Mouse (Mus musculus): ENCODE measurements around the gene Pipox. TPM values are rescaled to one million over a fixed set of nuclear protein-coding genes. Genes with fewer than 3 reads are reported as not detected.
A peak's percentile ranks its signal among the peaks of the same experiment; 100 is the strongest.

Gene Pipox
- total RNA-seq, 2 experiments from 2014 or later, result not detected

GRCm38 (mm10) chr11:77925836-77926657, 32.2 kb upstream of the Pipox start:
- no peak for TF ChIP-seq CTCF (IDR thresholded peaks at IDR 0.05)
- H3K4me3 ChIP-seq, result no peak overlapping the region
- H3K27ac ChIP-seq, result no peak overlapping the region
- DNase-seq, result no peak
- intact Hi-C loops (cut with DNase I), result no loop called here

GRCm38 (mm10) chr11:77923285-77923684, 29.4 kb upstream of the Pipox start:
- DNase-seq, result no peak
- Histone ChIP-seq H3K27ac (no peak overlapping the region), H3K4me3 (no peak overlapping the region)
- intact Hi-C loops (cut with DNase I), result no loop called here
- TF ChIP-seq CTCF (IDR thresholded peaks at IDR 0.05), result no peak

GRCm38 (mm10) chr11:77917166-77917565, 23.3 kb upstream of the Pipox start:
- H3K4me3 ChIP-seq, result peak overlapping the region; percentile 46; the same call in 1 of the 2 replicates
- intact Hi-C loops (cut with DNase I), result no loop called here
- TF ChIP-seq CTCF (IDR thresholded peaks at IDR 0.05), result no peak
- H3K27ac ChIP-seq, result peak overlapping the region; percentile 31; the same call in 1 of the 2 replicates
- peak; percentile 64 for DNase-seq

- intact Hi-C loops (cut with DNase I), result no loop called here
- TF ChIP-seq CTCF (IDR thresholded peaks at IDR 0.05), result no peak
- H3K27ac ChIP-seq, result no peak overlapping the region; the same call in 1 of the 2 replicates
- DNase-seq, result no peak
- no peak overlapping the region for H3K4me3 ChIP-seq
Observed at GRCm38 (mm10) chr11:77916741-77917140, 22.8 kb upstream of the Pipox start.

- TF ChIP-seq CTCF (IDR thresholded peaks at IDR 0.05), result no peak
- intact Hi-C loops (cut with DNase I), result no loop called here
- no peak for DNase-seq
- H3K4me3 ChIP-seq, result no peak overlapping the region
- H3K27ac ChIP-seq, result no peak overlapping the region
Observed at GRCm38 (mm10) chr11:77914598-77915260, 20.8 kb upstream of the Pipox start.

GRCm38 (mm10) chr11:77913505-77913904, 19.6 kb upstream of the Pipox start:
- Histone ChIP-seq H3K27ac (no peak overlapping the region), H3K4me3 (no peak overlapping the region)
- intact Hi-C loops (cut with DNase I), result no loop called here

GRCm38 (mm10) chr11:77909776-77910175, 15.9 kb upstream of the Pipox start:
- Histone ChIP-seq H3K27ac (no peak overlapping the region), H3K4me3 (no peak overlapping the region)
- TF ChIP-seq CTCF (IDR thresholded peaks at IDR 0.05), result no peak
- DNase-seq, result no peak
- intact Hi-C loops (cut with DNase I), result no loop called here

More at GRCm38 (mm10) chr11:77913505-77913904, 19.6 kb upstream of the Pipox start:
- DNase-seq, result no peak
- TF ChIP-seq CTCF (IDR thresholded peaks at IDR 0.05), result no peak

- Histone ChIP-seq H3K4me3 (no peak overlapping the region), H3K27ac (no peak overlapping the region)
- intact Hi-C loops (cut with DNase I), result no loop called here
- no peak for TF ChIP-seq CTCF (IDR thresholded peaks at IDR 0.05)
- DNase-seq, result no peak
Observed at GRCm38 (mm10) chr11:77909376-77909775, 15.5 kb upstream of the Pipox start.

GRCm38 (mm10) chr11:77908468-77908867, 14.6 kb upstream of the Pipox start:
- Histone ChIP-seq H3K4me3 (no peak overlapping the region), H3K27ac (no peak overlapping the region)
- TF ChIP-seq CTCF (IDR thresholded peaks at IDR 0.05), result no peak
- intact Hi-C loops (cut with DNase I), result no loop called here
- DNase-seq, result no peak

GRCm38 (mm10) chr11:77906747-77907174, 12.9 kb upstream of the Pipox start:
- intact Hi-C loops (cut with DNase I), result no loop called here
- H3K27ac ChIP-seq, result no peak overlapping the region
- no peak overlapping the region for H3K4me3 ChIP-seq
- no peak for DNase-seq
- TF ChIP-seq CTCF (IDR thresholded peaks at IDR 0.05), result no peak

GRCm38 (mm10) chr11:77906097-77906687, 12.3 kb upstream of the Pipox start:
- Histone ChIP-seq H3K4me3 (no peak overlapping the region), H3K27ac (no peak overlapping the region)
- intact Hi-C loops (cut with DNase I), result no loop called here
- TF ChIP-seq CTCF (IDR thresholded peaks at IDR 0.05), result no peak
- peak; percentile 75 for DNase-seq

GRCm38 (mm10) chr11:77904707-77905106, 10.8 kb upstream of the Pipox start:
- Histone ChIP-seq H3K4me3 (no peak overlapping the region), H3K27ac (no peak overlapping the region)
- no peak for TF ChIP-seq CTCF (IDR thresholded peaks at IDR 0.05)
- no peak for DNase-seq
- intact Hi-C loops (cut with DNase I), result no loop called here

- TF ChIP-seq CTCF (IDR thresholded peaks at IDR 0.05), result no peak
- intact Hi-C loops (cut with DNase I), result no loop called here
- no peak for DNase-seq
- Histone ChIP-seq H3K27ac (no peak overlapping the region), H3K4me3 (no peak overlapping the region)
Observed at GRCm38 (mm10) chr11:77903761-77904160, 9.9 kb upstream of the Pipox start.

Measured in gastrocnemius, adult 2 months (tissue).